Mouse (Mus musculus) neural tube, embryonic 13.5 days (tissue): ENCODE data around the gene Syne3. TPM values are rescaled to one million over a fixed set of nuclear protein-coding genes. Genes with fewer than 3 reads are reported as not detected.

Source experiments
- ATAC-seq: fragments of 200-750 bp; cut with Nextera tagmentation; 2 replicates; pipeline ENCODE4 v1.8.0; 2017; ENCODE audit warnings: low read depth, mild to moderate bottlenecking, moderate TSS enrichment, moderate library complexity
- H3K27ac ChIP-seq: fragments of 300-500 bp; sonication (generic); replicated peaks from 2 replicates; pipeline ENCODE4 v1.5.1; 2015; ENCODE audit warnings: moderate library complexity, mild to moderate bottlenecking, inconsistent platforms
- H3K27me3 ChIP-seq: fragments of 300-500 bp; sonication (generic); 2 replicates; pipeline ENCODE4 v1.6.1; 2015; ENCODE audit warnings: mild to moderate bottlenecking, inconsistent platforms
- H3K36me3 ChIP-seq: fragments of 300-500 bp; sonication (generic); 2 replicates; pipeline ENCODE4 v1.6.1; 2015; ENCODE audit warnings: mild to moderate bottlenecking, inconsistent platforms
- H3K4me1 ChIP-seq: fragments of 300-500 bp; sonication (generic); replicated peaks from 2 replicates; pipeline ENCODE4 v1.6.1; 2015; ENCODE audit warnings: inconsistent platforms
- H3K4me2 ChIP-seq: fragments of 300-500 bp; sonication (generic); 2 replicates; pipeline ENCODE4 v1.6.1; 2015; ENCODE audit warnings: inconsistent platforms, mild to moderate bottlenecking, moderate library complexity
- H3K4me3 ChIP-seq: fragments of 300-500 bp; sonication (generic); 2 replicates; pipeline ENCODE4 v1.5.1; 2015; ENCODE audit warnings: mild to moderate bottlenecking, inconsistent platforms
- H3K9ac ChIP-seq: fragments of 300-500 bp; sonication (generic); 2 replicates; pipeline ENCODE4 v1.6.1; 2015; ENCODE audit warnings: moderate library complexity, mild to moderate bottlenecking, inconsistent platforms
- H3K9me3 ChIP-seq: fragments of 300-500 bp; sonication (generic); 2 replicates; pipeline ENCODE4 v1.6.1; 2016; ENCODE audit warnings: inconsistent platforms
- WGBS: fragments of 180-500 bp; shearing (Covaris S2); methylation state at CpG from one replicate; pipeline ENCODE4 v1.1.7; 2015; 5-methylcytosine and 5-hydroxymethylcytosine counted together
- polyA plus RNA-seq: library from polyadenylated mRNA; unstranded; fragments of >200 nt; fragmentation: Nextera tagmentation; extraction: Ambion mirVana; gene quantifications from 2 replicates; pipeline ENCODE4 v1.2.1, GENCODE M21; 2015

The Syne3 gene
- polyA plus RNA-seq, 1 experiment from 2014 or later = 0.32 TPM

DNA sequence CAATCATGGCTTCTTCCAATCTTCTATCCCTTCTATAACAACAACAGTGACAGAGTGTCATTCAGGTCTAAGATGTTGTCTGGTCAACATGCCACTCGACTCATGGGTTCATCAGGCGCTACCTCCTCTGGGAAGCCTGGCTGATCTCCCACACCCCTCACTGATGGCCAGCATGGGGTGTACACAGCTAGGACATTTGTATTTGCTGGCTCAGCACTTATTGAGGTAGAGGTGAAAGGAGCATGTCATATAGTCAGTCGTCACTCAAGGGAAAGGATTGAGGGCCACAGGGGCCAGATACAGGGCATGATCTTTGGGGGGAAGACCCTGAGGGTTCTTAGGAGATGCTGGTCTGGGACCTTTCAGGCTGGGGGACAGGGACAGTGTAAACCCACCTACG lies 99.9 kb downstream of the Syne3 start:
- WGBS = 92% methylated on average over 4 of the region's 4 CpGs
- 0 out of 2 replicates have a peak, but pooled peaks cover 3% of the 10 kb centered on the region for H3K27me3 ChIP-seq
- H3K4me3 ChIP-seq = no peak overlapping the region
- ATAC-seq = no peak
- no peaks in the 10 kb centered on the region for H3K36me3 ChIP-seq
- no peak overlapping the region for H3K9ac ChIP-seq
- no peak overlapping the region for H3K27ac ChIP-seq
- H3K4me1 ChIP-seq = peaks cover 19% of the 10 kb centered on the region
- no peak overlapping the region for H3K4me2 ChIP-seq
- no peaks in the 10 kb centered on the region for H3K9me3 ChIP-seq

DNA sequence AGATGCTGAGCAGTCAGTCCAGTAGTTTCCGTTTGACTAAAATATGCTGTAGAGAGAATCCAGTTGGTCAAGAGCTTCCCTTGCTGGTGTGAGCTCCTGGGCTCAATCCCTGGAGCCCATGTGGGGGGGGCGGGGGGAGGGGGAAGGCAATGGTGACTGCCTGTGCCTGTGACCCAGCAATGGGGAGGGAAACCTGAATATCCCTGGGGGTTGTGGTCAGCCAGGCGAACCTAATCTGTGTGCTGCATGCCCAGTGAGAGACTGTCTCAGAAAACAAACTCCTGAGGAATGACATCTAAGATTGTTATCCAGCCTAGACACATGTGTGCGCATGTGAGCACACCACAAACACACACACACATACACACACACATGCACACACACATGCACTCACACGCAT lies 100.6 kb downstream of the Syne3 start:
- no peaks in the 10 kb centered on the region for H3K9me3 ChIP-seq
- 54% methylated on average over 5 of the region's 5 CpGs for WGBS
- H3K4me1 ChIP-seq = peaks cover 19% of the 10 kb centered on the region
- H3K27ac ChIP-seq = no peak overlapping the region
- H3K9ac ChIP-seq = no peak overlapping the region
- H3K4me2 ChIP-seq = no peak overlapping the region
- H3K27me3 ChIP-seq = 0 out of 2 replicates have a peak, but pooled peaks cover 3% of the 10 kb centered on the region
- H3K4me3 ChIP-seq = no peak overlapping the region
- H3K36me3 ChIP-seq = no peaks in the 10 kb centered on the region
- ATAC-seq = no peak

DNA sequence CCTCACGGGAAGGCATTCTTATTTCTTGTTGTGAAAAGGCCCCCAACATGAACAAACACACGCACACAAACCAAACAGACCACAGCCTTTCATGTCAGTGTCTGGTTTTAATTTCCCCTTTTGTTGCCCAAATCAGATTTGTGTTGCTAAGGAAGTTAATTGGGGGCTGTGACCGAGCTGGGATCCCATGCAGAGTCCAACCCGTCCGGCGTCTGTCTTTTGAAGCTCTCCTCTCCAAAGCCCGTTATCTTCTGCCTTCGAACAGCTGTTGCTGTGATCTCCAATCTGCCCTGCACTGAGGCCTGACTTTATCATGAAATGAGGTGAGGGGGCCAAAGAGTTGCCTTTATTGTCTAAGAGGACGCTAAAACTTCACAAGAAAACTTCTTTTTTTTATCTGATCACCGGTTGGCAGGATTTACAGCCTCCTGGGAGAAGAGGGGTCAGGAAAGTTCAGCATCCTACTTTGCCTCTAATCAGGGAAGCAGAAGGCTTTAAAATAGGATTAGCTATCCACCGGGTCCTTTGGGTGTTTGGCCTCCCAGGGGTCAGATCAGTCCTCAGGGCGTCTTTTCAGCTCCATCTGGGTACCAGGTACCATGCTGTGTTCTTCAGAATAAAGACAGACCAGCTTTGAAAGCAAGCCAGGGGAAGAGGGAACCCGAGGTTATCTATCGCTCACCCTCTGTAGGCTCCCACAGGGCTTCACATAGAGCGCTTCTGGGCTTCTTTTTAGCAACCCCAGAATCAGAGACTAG lies 101.4 kb downstream of the Syne3 start:
- Histone ChIP-seq H3K9me3 (no peaks in the 10 kb centered on the region), H3K27me3 (0 out of 2 replicates have a peak, but pooled peaks cover 3% of the 10 kb centered on the region), H3K27ac (no peak overlapping the region), H3K4me2 (no peak overlapping the region), H3K36me3 (no peaks in the 10 kb centered on the region), H3K4me3 (no peak overlapping the region), H3K9ac (no peak overlapping the region), H3K4me1 (peaks cover 19% of the 10 kb centered on the region)
- WGBS = 5% methylated on average over 15 of the region's 15 CpGs
- ATAC-seq = no peak

DNA sequence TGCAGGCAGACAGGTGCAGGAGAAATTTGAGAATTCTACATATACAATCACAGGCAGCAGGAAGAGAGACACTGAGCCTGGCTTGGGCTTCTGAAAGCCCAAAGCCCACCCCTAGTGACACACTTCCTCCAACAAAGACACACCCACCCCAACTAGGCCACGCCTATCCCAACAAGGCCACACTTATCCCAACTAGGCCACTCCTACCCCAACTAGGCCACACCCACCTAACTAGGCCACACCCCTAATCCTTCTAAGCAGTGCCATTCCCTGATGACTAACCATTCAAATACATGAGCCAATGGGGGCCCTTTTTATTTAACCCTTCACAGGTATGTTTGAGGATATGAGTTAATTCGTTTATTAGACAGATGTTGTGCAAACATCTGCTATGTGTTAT lies 102.5 kb downstream of the Syne3 start:
- H3K4me2 ChIP-seq = no peak overlapping the region
- no peaks in the 10 kb centered on the region for H3K9me3 ChIP-seq
- 0 out of 2 replicates have a peak, but pooled peaks cover 3% of the 10 kb centered on the region for H3K27me3 ChIP-seq
- no peak overlapping the region for H3K27ac ChIP-seq
- no peak overlapping the region for H3K4me3 ChIP-seq
- H3K36me3 ChIP-seq = no peaks in the 10 kb centered on the region
- no peak overlapping the region for H3K9ac ChIP-seq
- peaks cover 15% of the 10 kb centered on the region for H3K4me1 ChIP-seq
- ATAC-seq = no peak
- 91% methylated on average over 2 of the region's 2 CpGs for WGBS

DNA sequence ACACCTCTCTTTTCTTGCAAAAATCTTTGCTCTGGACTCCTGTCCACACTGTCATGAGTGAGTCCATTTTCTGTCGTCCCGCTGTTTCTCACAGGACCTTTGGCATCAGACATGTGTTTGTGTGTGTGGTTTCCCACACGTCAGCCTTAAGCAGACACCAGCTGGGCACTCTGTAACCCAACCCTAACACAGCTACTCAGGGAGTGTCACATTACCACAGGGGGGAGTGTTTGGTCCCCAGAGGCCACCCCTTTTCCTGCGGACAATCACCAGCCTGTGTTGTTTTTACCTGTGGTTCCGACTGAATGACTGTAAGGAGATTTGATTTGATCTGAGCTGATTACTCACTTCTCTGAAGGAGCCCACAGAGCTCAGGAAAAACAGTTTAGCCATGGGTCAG lies 105.5 kb downstream of the Syne3 start:
- no peak for ATAC-seq
- no peak overlapping the region for H3K4me2 ChIP-seq
- H3K4me1 ChIP-seq = peaks cover 34% of the 10 kb centered on the region
- 35% methylated on average over 5 of the region's 5 CpGs for WGBS
- H3K27me3 ChIP-seq = no peaks in the 10 kb centered on the region
- H3K9me3 ChIP-seq = no peaks in the 10 kb centered on the region
- no peak overlapping the region for H3K27ac ChIP-seq
- H3K9ac ChIP-seq = no peak overlapping the region
- no peak overlapping the region for H3K4me3 ChIP-seq
- H3K36me3 ChIP-seq = no peaks in the 10 kb centered on the region

DNA sequence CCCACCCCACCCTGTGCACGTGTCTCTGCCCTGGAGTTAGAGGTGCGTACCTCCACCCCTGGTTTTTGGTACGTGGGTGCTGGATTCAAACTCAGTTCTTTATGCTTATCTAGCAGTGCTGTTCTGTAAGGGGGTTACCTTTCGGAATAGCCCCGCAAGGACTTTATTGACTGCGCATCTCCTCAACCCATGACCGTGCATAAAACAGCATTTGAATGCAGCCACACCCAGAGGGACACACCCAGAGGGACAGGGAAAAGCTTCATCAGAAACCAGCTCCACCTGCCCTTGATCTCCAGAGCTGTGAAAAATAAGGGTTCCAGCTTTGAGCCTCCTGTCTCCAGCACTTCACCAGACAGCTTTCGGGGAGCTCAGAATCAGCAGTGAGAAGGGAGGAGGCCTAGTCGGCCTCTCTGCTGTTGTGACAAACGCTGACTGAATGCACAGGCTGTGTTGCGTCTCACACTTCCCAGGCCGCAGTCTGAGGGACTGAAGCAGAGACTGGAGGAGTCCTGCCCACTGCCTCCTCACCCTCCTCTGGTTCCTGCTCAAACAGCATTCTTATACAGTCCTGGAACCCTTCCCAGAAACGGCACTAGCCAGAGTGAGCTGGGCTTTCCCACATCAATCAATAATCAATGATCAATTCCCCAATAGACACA lies 107.1 kb downstream of the Syne3 start:
- no peak overlapping the region for H3K27ac ChIP-seq
- H3K9ac ChIP-seq = no peak overlapping the region
- H3K4me2 ChIP-seq = no peak overlapping the region
- peaks cover 21% of the 10 kb centered on the region for H3K4me1 ChIP-seq
- no peaks in the 10 kb centered on the region for H3K27me3 ChIP-seq
- no peak for ATAC-seq
- H3K36me3 ChIP-seq = no peaks in the 10 kb centered on the region
- H3K4me3 ChIP-seq = no peak overlapping the region
- WGBS = 85% methylated on average over 13 of the region's 13 CpGs
- no peaks in the 10 kb centered on the region for H3K9me3 ChIP-seq

DNA sequence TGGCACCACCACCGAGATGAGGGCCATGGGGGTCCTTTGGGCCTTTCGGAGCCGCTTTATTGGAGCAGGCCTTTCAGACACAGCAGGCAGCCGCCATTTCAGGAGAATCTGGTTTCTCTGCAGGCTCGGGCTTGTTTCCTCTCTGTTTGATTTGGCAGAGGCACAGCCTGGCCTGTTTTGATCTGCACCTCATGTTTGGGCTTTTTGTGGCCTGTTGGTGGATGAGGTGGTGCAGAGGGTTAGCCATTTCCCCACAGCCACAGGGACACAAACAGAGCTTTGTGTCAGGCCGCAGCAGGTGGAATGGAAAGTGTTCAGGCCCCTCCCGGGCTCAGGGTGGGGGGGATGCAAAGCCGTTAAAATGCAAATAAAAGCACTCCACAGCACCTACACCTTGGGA lies 108.3 kb downstream of the Syne3 start:
- Histone ChIP-seq H3K36me3 (no peaks in the 10 kb centered on the region), H3K4me2 (no peak overlapping the region), H3K9me3 (no peaks in the 10 kb centered on the region), H3K4me1 (peaks cover 21% of the 10 kb centered on the region), H3K9ac (no peak overlapping the region), H3K27ac (peak overlapping the region; percentile 68), H3K4me3 (no peak overlapping the region), H3K27me3 (no peaks in the 10 kb centered on the region)
- WGBS = 14% methylated on average over 8 of the region's 8 CpGs
- ATAC-seq = no peak; the same call in 1 of the 2 replicates

DNA sequence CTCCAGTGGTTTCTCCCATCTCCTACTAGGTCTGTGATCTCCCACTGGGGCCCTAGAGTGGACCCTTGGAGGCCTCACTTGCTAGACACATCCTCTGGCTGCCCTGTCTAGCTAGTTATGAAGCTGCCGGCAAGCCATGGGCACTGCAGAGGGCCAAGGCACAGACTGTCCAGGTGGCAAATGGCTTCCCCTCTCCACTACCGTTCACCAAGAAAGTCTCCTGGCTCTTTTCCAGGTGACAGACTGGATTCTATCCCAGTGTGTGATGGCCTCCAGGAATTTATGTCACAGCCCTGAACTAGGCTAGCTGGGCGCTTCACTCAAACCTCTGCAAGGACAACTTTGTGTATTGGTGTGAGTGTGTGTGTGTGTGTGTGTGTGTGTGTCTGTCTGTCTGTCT lies 109.8 kb downstream of the Syne3 start:
- 66% methylated on average over 3 of the region's 3 CpGs for WGBS
- H3K27ac ChIP-seq = no peak overlapping the region
- H3K4me1 ChIP-seq = peaks cover 21% of the 10 kb centered on the region
- no peaks in the 10 kb centered on the region for H3K27me3 ChIP-seq
- H3K9me3 ChIP-seq = no peaks in the 10 kb centered on the region
- no peak overlapping the region for H3K4me2 ChIP-seq
- no peak for ATAC-seq
- H3K4me3 ChIP-seq = no peak overlapping the region
- H3K9ac ChIP-seq = no peak overlapping the region
- no peaks in the 10 kb centered on the region for H3K36me3 ChIP-seq

DNA sequence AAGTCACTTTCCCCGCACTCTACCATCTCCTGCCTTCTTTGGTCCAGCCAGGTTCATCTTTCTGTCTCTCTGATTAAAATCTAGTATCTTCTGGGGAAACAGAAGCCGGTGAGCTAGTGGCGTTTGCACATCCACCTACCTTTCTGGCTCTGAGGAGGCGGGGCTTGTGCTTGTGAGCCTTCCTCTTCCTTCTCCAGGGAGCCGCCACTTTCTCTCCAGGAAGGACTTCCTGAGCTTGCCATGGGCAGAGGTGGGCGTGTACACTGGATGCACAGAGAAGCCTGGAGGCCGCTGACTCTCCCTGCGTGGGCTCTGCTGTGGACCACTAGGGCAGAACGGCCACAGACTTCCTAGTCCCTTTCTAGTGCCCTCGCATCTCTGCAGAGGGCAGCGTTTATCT lies 110.4 kb downstream of the Syne3 start:
- H3K36me3 ChIP-seq = no peaks in the 10 kb centered on the region
- 71% methylated on average over 11 of the region's 11 CpGs for WGBS
- no peaks in the 10 kb centered on the region for H3K27me3 ChIP-seq
- no peak overlapping the region for H3K4me3 ChIP-seq
- no peak overlapping the region for H3K9ac ChIP-seq
- H3K27ac ChIP-seq = no peak overlapping the region
- H3K4me2 ChIP-seq = no peak overlapping the region
- H3K9me3 ChIP-seq = no peaks in the 10 kb centered on the region
- peaks cover 21% of the 10 kb centered on the region for H3K4me1 ChIP-seq
- ATAC-seq = no peak

DNA sequence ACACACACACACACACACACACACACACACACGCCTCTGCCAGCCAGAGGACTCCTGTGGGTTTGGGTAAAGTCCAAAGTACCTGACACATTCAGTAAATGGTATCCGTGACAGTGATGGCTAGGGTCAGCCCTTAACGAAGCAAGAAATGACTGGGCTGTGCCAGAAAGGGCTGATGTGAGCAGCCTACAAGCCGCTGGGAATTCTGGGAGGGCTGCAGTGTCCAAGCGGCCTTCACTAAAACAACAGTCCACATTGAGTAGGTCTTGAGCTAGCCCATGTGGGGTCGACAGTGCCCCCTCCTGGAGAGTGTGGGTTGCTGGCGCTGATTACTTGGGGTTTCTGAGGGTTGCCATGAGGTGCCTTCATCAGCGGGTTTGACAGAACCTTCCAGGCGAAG lies 110.9 kb downstream of the Syne3 start:
- Histone ChIP-seq H3K9me3 (no peaks in the 10 kb centered on the region), H3K36me3 (no peaks in the 10 kb centered on the region), H3K4me2 (no peak overlapping the region), H3K27me3 (no peaks in the 10 kb centered on the region), H3K9ac (no peak overlapping the region), H3K4me3 (no peak overlapping the region), H3K27ac (no peak overlapping the region), H3K4me1 (peaks cover 21% of the 10 kb centered on the region)
- ATAC-seq = no peak
- WGBS = 79% methylated on average over 9 of the region's 9 CpGs

DNA sequence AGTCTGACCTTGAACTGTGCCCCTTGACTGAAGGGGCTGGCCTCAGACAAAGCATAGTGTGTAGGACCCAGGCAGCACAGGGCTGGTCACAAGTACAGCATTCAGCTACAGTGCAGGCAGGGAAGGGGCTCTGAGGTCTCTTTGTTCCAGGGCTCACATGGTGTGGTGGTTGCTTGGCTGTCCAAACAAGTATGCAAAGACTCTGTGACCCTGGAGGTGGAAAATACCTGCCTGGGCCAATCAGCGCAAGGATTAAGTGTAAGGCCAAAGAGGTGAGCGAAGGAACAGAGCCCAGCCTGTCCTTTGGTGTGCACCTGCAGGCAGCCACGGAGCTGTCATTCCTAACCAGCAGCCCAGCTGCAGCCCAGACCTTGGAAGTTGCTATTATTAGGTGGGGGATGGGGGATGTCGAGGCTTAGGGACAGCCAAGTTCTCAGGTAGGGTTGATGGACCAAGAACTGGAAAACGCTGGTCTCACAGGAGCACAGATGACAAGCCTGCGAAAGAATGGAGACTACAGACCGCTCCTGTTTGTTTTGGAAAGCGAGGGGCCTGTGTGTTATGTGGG lies 112.5 kb downstream of the Syne3 start:
- no peaks in the 10 kb centered on the region for H3K36me3 ChIP-seq
- no peak overlapping the region for H3K4me2 ChIP-seq
- 69% methylated on average over 8 of the region's 8 CpGs for WGBS
- no peak overlapping the region for H3K4me3 ChIP-seq
- no peak overlapping the region for H3K27ac ChIP-seq
- H3K4me1 ChIP-seq = peaks cover 21% of the 10 kb centered on the region
- no peak overlapping the region for H3K9ac ChIP-seq
- H3K27me3 ChIP-seq = no peaks in the 10 kb centered on the region
- H3K9me3 ChIP-seq = no peaks in the 10 kb centered on the region
- 0 out of 2 replicates have a peak, but pooled peaks have one; percentile 57 for ATAC-seq

DNA sequence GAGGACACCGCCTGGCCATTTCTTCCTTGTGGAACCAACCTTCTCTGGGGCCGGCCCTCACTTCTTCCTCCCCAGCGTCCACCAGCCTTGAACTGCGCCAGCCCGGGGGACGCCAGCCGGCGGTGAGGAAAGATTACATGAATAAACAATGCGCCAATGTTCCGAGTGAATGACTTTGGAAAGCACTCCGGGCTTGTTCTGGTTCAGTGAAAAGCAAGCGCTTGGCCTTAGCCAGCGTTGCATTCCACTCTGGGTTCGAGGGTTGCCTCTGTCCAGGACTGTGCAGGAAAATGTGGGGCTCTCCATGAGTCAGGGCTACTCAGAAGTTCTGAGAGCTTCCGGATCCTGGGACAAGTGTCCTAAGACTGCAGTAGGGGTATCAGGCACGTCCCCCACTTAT lies 113.0 kb downstream of the Syne3 start:
- Histone ChIP-seq H3K4me1 (peaks cover 16% of the 10 kb centered on the region), H3K9me3 (no peaks in the 10 kb centered on the region), H3K27me3 (no peaks in the 10 kb centered on the region), H3K9ac (no peak overlapping the region), H3K27ac (no peak overlapping the region), H3K36me3 (no peaks in the 10 kb centered on the region), H3K4me3 (no peak overlapping the region), H3K4me2 (no peak overlapping the region)
- ATAC-seq = no peak
- WGBS = 49% methylated on average over 16 of the region's 16 CpGs
